Mouse (Mus musculus) MEL (cell line): ENCODE measurements around the gene Dph5. TPM values are rescaled to one million over a fixed set of nuclear protein-coding genes. Genes with fewer than 3 reads are reported as not detected.

Experiments used
- DNase-seq: peaks from one replicate; pipeline ENCODE4 v3.0.0; 2011; ENCODE audit warnings: low read depth, low spot score
- H3K27ac ChIP-seq: 2 replicates; pipeline ENCODE4 v1.5.1; 2012; ENCODE audit warnings: low read depth, mild to moderate bottlenecking, control low read depth, low read length, moderate library complexity; ENCODE audit not compliant: control insufficient read depth
- H3K27me3 ChIP-seq, 2 experiments: fragments of 150-350 bp in 1 of 2; sonication (generic) in 1 of 2; 2 replicates each; pipeline ENCODE4 v1.6.1; 2012; ENCODE audit warnings: low read length in 2 of 2, mild to moderate bottlenecking in 2 of 2, improper control_type of control experiment in 1 of 2, moderate library complexity in 1 of 2; ENCODE audit not compliant: insufficient read depth in 2 of 2, control insufficient read depth in 1 of 2
- H3K36me3 ChIP-seq, 2 experiments: 2 replicates each; pipeline ENCODE4 v1.6.1; 2012 to 2014; ENCODE audit warnings: low read length in 2 of 2, improper control_type of control experiment in 1 of 2, inconsistent platforms in 1 of 2, mild to moderate bottlenecking in 1 of 2; ENCODE audit not compliant: insufficient read depth in 2 of 2, control insufficient read depth in 1 of 2
- H3K4me1 ChIP-seq, 2 experiments: fragments of 150-350 bp in 1 of 2; sonication (generic) in 1 of 2; 2 replicates each; pipeline ENCODE4 v1.6.1; 2012; ENCODE audit warnings: low read length in 2 of 2, improper control_type of control experiment in 1 of 2, mild to moderate bottlenecking in 1 of 2; ENCODE audit not compliant: insufficient read depth in 2 of 2, control insufficient read depth in 1 of 2
- H3K4me3 ChIP-seq, 2 experiments: fragments of 150-350 bp in 1 of 2; sonication (generic) in 1 of 2; 2 replicates each; pipeline ENCODE4 v1.5.1; 2012; ENCODE audit warnings: low read depth in 2 of 2, low read length in 2 of 2, mild to moderate bottlenecking in 2 of 2, moderate library complexity in 2 of 2, control low read depth in 1 of 2, improper control_type of control experiment in 1 of 2; ENCODE audit not compliant: control insufficient read depth in 1 of 2, insufficient read depth in 1 of 2
- H3K79me2 ChIP-seq: 2 replicates; pipeline ENCODE4 v1.6.1; 2012; ENCODE audit warnings: mild to moderate bottlenecking, low read length, moderate library complexity; ENCODE audit not compliant: control insufficient read depth, poor library complexity, insufficient read depth
- H3K9ac ChIP-seq: 2 replicates; pipeline ENCODE4 v1.6.1; 2012; ENCODE audit warnings: low read depth, mild to moderate bottlenecking, control low read depth, low read length, moderate library complexity; ENCODE audit not compliant: control insufficient read depth, poor library complexity, severe bottlenecking
- H3K9me3 ChIP-seq: fragments of 150-350 bp; sonication (generic); replicated peaks from 2 replicates; pipeline ENCODE4 v1.6.1; 2012; ENCODE audit warnings: mild to moderate bottlenecking, low read length, improper control_type of control experiment, moderate library complexity; ENCODE audit not compliant: insufficient read depth
- CHD1 ChIP-seq: IDR thresholded peaks from 2 replicates; pipeline ENCODE4 v1.6.1; 2012; ENCODE audit warnings: low read depth, mild to moderate bottlenecking, inconsistent platforms, low read length, improper control_type of control experiment
- CHD2 ChIP-seq: IDR thresholded peaks from 2 replicates; pipeline ENCODE4 v1.6.1; 2011; ENCODE audit warnings: low read length, improper control_type of control experiment
- CTCF ChIP-seq, 3 experiments: IDR thresholded peaks in 2 of 3; conservative IDR thresholded peaks in 1 of 3; 2 replicates each; pipeline ENCODE4 v1.5.1; 2011 to 2012; ENCODE audit warnings: low read length in 3 of 3, low read depth in 2 of 3, mild to moderate bottlenecking in 2 of 3, improper control_type of control experiment in 1 of 3, inconsistent platforms in 1 of 3, mixed read lengths in 1 of 3, moderate library complexity in 1 of 3; ENCODE audit not compliant: control insufficient read depth in 1 of 3, insufficient read depth in 1 of 3, poor library complexity in 1 of 3, severe bottlenecking in 1 of 3
- E2F4 ChIP-seq: IDR thresholded peaks from 2 replicates; pipeline ENCODE4 v1.6.1; 2011; ENCODE audit warnings: low read depth, low read length, improper control_type of control experiment, borderline replicate concordance
- ELF1 ChIP-seq: IDR thresholded peaks from 2 replicates; pipeline ENCODE4 v1.6.1; 2014; ENCODE audit warnings: low read depth, mild to moderate bottlenecking, inconsistent platforms, low read length, improper control_type of control experiment, moderate library complexity
- EP300 ChIP-seq, 2 experiments: IDR thresholded peaks; 2 replicates each; pipeline ENCODE4 v1.6.1; 2011; ENCODE audit warnings: improper control_type of control experiment in 2 of 2, low read length in 2 of 2, low read depth in 1 of 2, mild to moderate bottlenecking in 1 of 2
- ETS1 ChIP-seq: IDR thresholded peaks from 2 replicates; pipeline ENCODE4 v1.6.1; 2012; ENCODE audit warnings: low read depth, mild to moderate bottlenecking, inconsistent platforms, low read length, improper control_type of control experiment, moderate library complexity
- GATA1 ChIP-seq: IDR thresholded peaks from 2 replicates; pipeline ENCODE4 v1.6.1; 2011; ENCODE audit warnings: low read depth, low read length, improper control_type of control experiment
- HCFC1 ChIP-seq: IDR thresholded peaks from 2 replicates; pipeline ENCODE4 v1.6.1; 2012; ENCODE audit warnings: low read depth, mild to moderate bottlenecking, inconsistent platforms, low read length, improper control_type of control experiment, moderate library complexity
- JUND ChIP-seq: IDR thresholded peaks from 2 replicates; pipeline ENCODE4 v1.6.1; 2011; ENCODE audit warnings: low read depth, mild to moderate bottlenecking, improper control_type of control experiment, low read length
- KAT2A ChIP-seq: conservative IDR thresholded peaks from 2 replicates; pipeline ENCODE4 v1.6.1; 2012; ENCODE audit warnings: low read depth, low read length, improper control_type of control experiment, inconsistent platforms
- MAFK ChIP-seq: IDR thresholded peaks from 2 replicates; pipeline ENCODE4 v1.6.1; 2011; ENCODE audit warnings: low read depth, mild to moderate bottlenecking, low read length, improper control_type of control experiment, borderline replicate concordance
- MAX ChIP-seq: IDR thresholded peaks from 2 replicates; pipeline ENCODE4 v1.6.1; 2011; ENCODE audit warnings: low read length, improper control_type of control experiment
- MAZ ChIP-seq: IDR thresholded peaks from 2 replicates; pipeline ENCODE4 v1.6.1; 2012; ENCODE audit warnings: low read depth, mild to moderate bottlenecking, inconsistent platforms, low read length, improper control_type of control experiment
- MEF2A ChIP-seq: IDR thresholded peaks from 2 replicates; pipeline ENCODE4 v1.6.1; 2014; ENCODE audit warnings: low read depth, mild to moderate bottlenecking, inconsistent platforms, low read length, improper control_type of control experiment; ENCODE audit not compliant: poor library complexity, insufficient replicate concordance, severe bottlenecking; ENCODE audit errors: extremely low read depth
- MYB ChIP-seq: IDR thresholded peaks from 2 replicates; pipeline ENCODE4 v1.6.1; 2011; ENCODE audit warnings: mild to moderate bottlenecking, low read depth, low read length, improper control_type of control experiment
- MYC ChIP-seq: IDR thresholded peaks from 2 replicates; pipeline ENCODE4 v1.6.1; 2011; ENCODE audit warnings: low read depth, mild to moderate bottlenecking, low read length, improper control_type of control experiment, moderate library complexity
- NELFE ChIP-seq: IDR thresholded peaks from 2 replicates; pipeline ENCODE4 v1.6.1; 2011; ENCODE audit warnings: low read depth, low read length, improper control_type of control experiment
- NRF1 ChIP-seq: IDR thresholded peaks from 2 replicates; pipeline ENCODE4 v1.6.1; 2014; ENCODE audit warnings: low read depth, mild to moderate bottlenecking, inconsistent platforms, low read length, improper control_type of control experiment, moderate library complexity; ENCODE audit not compliant: poor library complexity, insufficient read depth, severe bottlenecking
- POLR2A ChIP-seq, 2 experiments: IDR thresholded peaks; 2 replicates each; pipeline ENCODE4 v1.6.1; 2011 to 2012; ENCODE audit warnings: low read length in 2 of 2, mild to moderate bottlenecking in 2 of 2, control low read depth in 1 of 2, improper control_type of control experiment in 1 of 2, low read depth in 1 of 2, moderate library complexity in 1 of 2; ENCODE audit not compliant: control insufficient read depth in 1 of 2, insufficient read depth in 1 of 2, poor library complexity in 1 of 2
- POLR2AphosphoS2 ChIP-seq: IDR thresholded peaks from 2 replicates; pipeline ENCODE4 v1.6.1; 2011; ENCODE audit warnings: low read length, improper control_type of control experiment
- POLR2AphosphoS5 ChIP-seq: IDR thresholded peaks from 2 replicates; pipeline ENCODE4 v1.6.1; 2012; ENCODE audit warnings: low read depth, borderline replicate concordance, mild to moderate bottlenecking, inconsistent platforms, low read length, moderate library complexity, mixed read lengths
- RAD21 ChIP-seq: IDR thresholded peaks from 2 replicates; pipeline ENCODE4 v1.6.1; 2011; ENCODE audit warnings: mild to moderate bottlenecking, low read depth, low read length, improper control_type of control experiment
- RCOR1 ChIP-seq: IDR thresholded peaks from 2 replicates; pipeline ENCODE4 v1.6.1; 2012; ENCODE audit warnings: low read depth, mild to moderate bottlenecking, inconsistent platforms, low read length, improper control_type of control experiment
- SMC3 ChIP-seq: IDR thresholded peaks from 2 replicates; pipeline ENCODE4 v1.6.1; 2011; ENCODE audit warnings: low read depth, low read length, improper control_type of control experiment
- TAL1 ChIP-seq: IDR thresholded peaks from 2 replicates; pipeline ENCODE4 v1.6.1; 2012; ENCODE audit warnings: mild to moderate bottlenecking, inconsistent platforms, low read length, moderate library complexity, mixed read lengths
- TBP ChIP-seq: IDR thresholded peaks from 2 replicates; pipeline ENCODE4 v1.8.0; 2011; ENCODE audit warnings: low read depth, low read length, improper control_type of control experiment
- TCF12 ChIP-seq: IDR thresholded peaks from 2 replicates; pipeline ENCODE4 v1.6.1; 2014; ENCODE audit warnings: low read depth, mild to moderate bottlenecking, inconsistent platforms, low read length, improper control_type of control experiment, moderate library complexity
- UBTF ChIP-seq: IDR thresholded peaks from 2 replicates; pipeline ENCODE4 v1.6.1; 2012; ENCODE audit warnings: low read depth, mild to moderate bottlenecking, inconsistent platforms, low read length, improper control_type of control experiment, moderate library complexity, borderline replicate concordance; ENCODE audit not compliant: insufficient read depth
- USF1 ChIP-seq: IDR thresholded peaks from 2 replicates; pipeline ENCODE4 v1.6.1; 2014; ENCODE audit warnings: low read depth, mild to moderate bottlenecking, inconsistent platforms, low read length, improper control_type of control experiment, moderate library complexity
- USF2 ChIP-seq, 2 experiments: IDR thresholded peaks; 2 replicates each; pipeline ENCODE4 v1.6.1; 2011 to 2012; ENCODE audit warnings: improper control_type of control experiment in 2 of 2, low read length in 2 of 2, borderline replicate concordance in 1 of 2, inconsistent platforms in 1 of 2, low read depth in 1 of 2, mild to moderate bottlenecking in 1 of 2; ENCODE audit not compliant: insufficient read depth in 1 of 2
- ZC3H11A ChIP-seq: IDR thresholded peaks from 2 replicates; pipeline ENCODE4 v1.6.1; 2012; ENCODE audit warnings: low read depth, mild to moderate bottlenecking, inconsistent platforms, low read length, improper control_type of control experiment
- ZKSCAN1 ChIP-seq: IDR thresholded peaks from 2 replicates; pipeline ENCODE4 v1.6.1; 2012; ENCODE audit warnings: low read depth, mild to moderate bottlenecking, inconsistent platforms, low read length, improper control_type of control experiment, moderate library complexity
- ZMIZ1 ChIP-seq: IDR thresholded peaks from 2 replicates; pipeline ENCODE4 v1.6.1; 2012; ENCODE audit warnings: low read depth, mild to moderate bottlenecking, inconsistent platforms, low read length, improper control_type of control experiment, moderate library complexity
- polyA plus RNA-seq, 2 experiments: library from polyadenylated mRNA; stranded (reverse) in 1 of 2; unstranded in 1 of 2; fragments of >175 nt in 1 of 2; fragments of >200 nt in 1 of 2; gene quantifications; 2 replicates each; pipeline versions ENCODE4 v1.2.1 to v1.2.4; 2012; ENCODE audit warnings: low replicate concordance in 2 of 2, low read depth in 1 of 2; ENCODE audit not compliant: insufficient read length in 2 of 2, insufficient read depth in 1 of 2, missing spikeins in 1 of 2
- total RNA-seq: library from RNA; depleted of rRNA; stranded (reverse); fragments of 300-350 nt; gene quantifications from 2 replicates; pipeline ENCODE4 v1.2.3, GENCODE M21; 2012; rRNA removed

Dph5 gene
- total RNA-seq (45.8 and 48.6 TPM in 2 replicates), polyA plus RNA-seq (10 to 100 TPM in 1 of 2 experiments, not detected in 1; 34.9 TPM)

DNA sequence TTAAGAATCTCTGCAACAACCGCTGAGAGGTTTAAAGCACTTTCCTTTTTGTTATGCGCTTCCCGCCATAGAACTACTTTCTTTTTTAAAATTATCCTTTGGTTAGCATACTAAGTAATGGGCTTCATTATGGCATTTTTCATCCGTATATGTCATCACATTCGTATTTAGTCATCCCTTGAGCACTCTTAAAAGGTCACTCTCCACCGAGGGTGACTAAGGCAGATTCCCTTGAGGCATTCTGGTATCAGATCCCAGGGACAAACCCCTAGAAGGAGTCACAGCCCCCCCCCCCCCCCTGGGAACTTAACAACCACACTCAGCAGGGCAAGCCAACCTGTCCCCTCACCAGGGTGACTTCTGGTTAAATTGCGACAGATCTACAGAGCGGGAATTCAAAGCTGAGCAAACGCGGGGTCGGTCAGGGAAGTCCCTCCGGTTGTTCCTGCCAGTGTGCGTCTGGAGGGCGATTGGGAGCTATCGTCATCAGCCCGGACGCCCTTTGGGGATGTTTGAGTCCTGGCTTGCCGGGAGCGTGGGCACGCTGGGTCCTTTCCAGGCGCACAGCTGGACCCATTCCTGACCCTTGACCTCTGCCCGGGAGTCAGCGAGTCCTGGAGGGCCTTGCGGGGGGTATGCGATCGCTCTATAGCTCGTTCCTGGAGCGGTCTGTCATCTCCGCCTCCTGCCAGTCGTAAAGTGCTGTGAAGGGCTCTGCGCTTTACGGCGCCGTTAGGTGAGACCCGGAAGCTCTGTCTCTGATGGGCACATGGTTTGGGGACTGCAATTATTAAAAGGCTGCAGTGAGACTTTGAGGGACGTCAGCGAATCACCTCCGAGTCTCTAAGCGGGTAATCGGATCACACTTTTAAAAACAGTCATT, at the start of gene Dph5:
Gene Dph5 (plus strand): TSS at position 411 of the 883 bp plus-strand sequence.
- Histone ChIP-seq H3K4me3 (peak within 1 kb of the TSS; percentile 82 to 98), H3K4me1 (peaks cover 2 to 9% of the 10 kb centered on the region in 2 experiments; a peak in 3 of 4 replicates), H3K79me2 (peaks cover 21% of the 10 kb centered on the region), H3K36me3 (peaks cover 10 to 26% of the 10 kb centered on the region in 2 experiments), H3K9me3 (no peaks in the 10 kb centered on the region), H3K9ac (peak within 1 kb of the TSS; percentile 94), H3K27me3 (no peaks in the 10 kb centered on the region), H3K27ac (peak within 1 kb of the TSS; percentile 68)
- DNase-seq, result peak; percentile 97
- TF ChIP-seq ZMIZ1 (peak; percentile 50), MYC (peak; percentile 100), RCOR1 (no peak), SMC3 (no peak), MAZ (peak; percentile 78; the same call in 1 of the 2 replicates), ZC3H11A (no peak), GATA1 (no peak), UBTF (no peak), USF2 (IDR thresholded peaks at IDR 0.05; ENCODE audit: borderline replicate concordance in 1 of 2, insufficient read depth in 1 of 2, low read depth in 1 of 2, low read length in 2 of 2) (no peak), CHD2 (no peak), TBP (peak; percentile 94), HCFC1 (peak; percentile 96), USF1 (peak; percentile 75), NRF1 (no peak), EP300 (IDR thresholded peaks at IDR 0.05; ENCODE audit: low read depth in 1 of 2, low read length in 2 of 2) (peak in 1 of 2 experiments; percentile 28; a peak in 1 of 4 replicates), POLR2AphosphoS2 (peak; percentile 82), ELF1 (peak; percentile 99), TCF12 (peak; percentile 87), POLR2AphosphoS5 (no peak), MAX (peak; percentile 99), MAFK (no peak), RAD21 (no peak; the same call in 1 of the 2 replicates), E2F4 (peak; percentile 27; the same call in 1 of the 2 replicates), MYB (peak; percentile 68), ZKSCAN1 (no peak), KAT2A (peak; percentile 94), MEF2A (no peak), POLR2A (IDR thresholded peaks at IDR 0.05; ENCODE audit: control insufficient read depth in 1 of 2, insufficient read depth in 1 of 2, low read depth in 1 of 2, low read length in 2 of 2, poor library complexity in 1 of 2) (peak; percentile 63 to 95; a peak in 3 of 4 replicates), TAL1 (no peak), CTCF (IDR thresholded peaks at IDR 0.05 in 2 of 3, conservative IDR thresholded peaks at IDR 0.05 in 1 of 3; ENCODE audit: control insufficient read depth in 1 of 3, insufficient read depth in 1 of 3, low read depth in 2 of 3, low read length in 3 of 3, poor library complexity in 1 of 3, severe bottlenecking in 1 of 3) (no peak), JUND (no peak), ETS1 (peak; percentile 49; the same call in 1 of the 2 replicates), CHD1 (no peak), NELFE (peak; percentile 93)
